Mouse (Mus musculus) macrophage (primary cell): ENCODE measurements around the gene Tppp. TPM values are rescaled to one million over a fixed set of nuclear protein-coding genes. Genes with fewer than 3 reads are reported as not detected.
"Not testable (repeated sequence)": the region's sequence is repeated elsewhere in the genome, so short reads cannot be mapped to it uniquely, and the experiment has no call there.

Experiments
- H3K27ac ChIP-seq: fragments of 350-480 bp; formaldehyde crosslinking; 2 replicates; pipeline ENCODE4 v1.9.0; 2021
- H3K36me3 ChIP-seq: fragments of 350-480 bp; formaldehyde crosslinking; 2 replicates; pipeline ENCODE4 v1.9.0; 2021; ENCODE audit errors: inconsistent target
- H3K4me3 ChIP-seq: fragments of 350-480 bp; formaldehyde crosslinking; 2 replicates; pipeline ENCODE4 v1.9.0; 2021; ENCODE audit errors: inconsistent target
- H3K79me2 ChIP-seq: fragments of 350-480 bp; formaldehyde crosslinking; 2 replicates; pipeline ENCODE4 v1.9.0; 2021; ENCODE audit errors: inconsistent target
- WGBS: methylation state at CpG from one replicate; pipeline ENCODE4 v1.1.7; 2026; ENCODE audit warnings: inconsistent platforms; ENCODE audit not compliant: missing documents; 5-methylcytosine and 5-hydroxymethylcytosine counted together
- polyA plus RNA-seq: library from polyadenylated mRNA; stranded (reverse); fragments of 250-400 nt; gene quantifications from 3 replicates; pipeline ENCODE4 v1.2.4, GENCODE M21; 2018; ENCODE audit warnings: inconsistent platforms

The Tppp gene
- polyA plus RNA-seq, 1 experiment from 2014 or later: 0.03 TPM

DNA sequence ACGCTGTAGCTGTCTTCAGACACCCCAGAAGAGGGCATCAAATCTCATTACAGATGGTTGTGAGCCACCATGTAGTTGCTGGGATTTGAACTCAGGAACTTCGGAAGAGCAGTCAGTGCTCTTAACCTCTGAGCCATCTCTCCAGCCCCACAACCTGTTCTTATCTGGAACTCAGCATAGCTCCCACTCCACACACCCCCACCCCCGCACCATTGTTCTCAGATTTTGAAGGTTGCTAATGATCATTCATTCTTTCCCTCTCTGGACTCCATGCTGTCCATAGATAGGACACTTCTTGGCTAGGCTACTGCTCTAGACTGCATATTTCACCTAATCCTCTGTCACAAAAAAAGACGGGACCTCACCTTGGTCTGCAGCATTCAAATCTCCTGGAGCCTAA, 2.3 kb upstream of the Tppp start:
- 91% methylated on average over 4 of the region's 4 CpGs for WGBS

DNA sequence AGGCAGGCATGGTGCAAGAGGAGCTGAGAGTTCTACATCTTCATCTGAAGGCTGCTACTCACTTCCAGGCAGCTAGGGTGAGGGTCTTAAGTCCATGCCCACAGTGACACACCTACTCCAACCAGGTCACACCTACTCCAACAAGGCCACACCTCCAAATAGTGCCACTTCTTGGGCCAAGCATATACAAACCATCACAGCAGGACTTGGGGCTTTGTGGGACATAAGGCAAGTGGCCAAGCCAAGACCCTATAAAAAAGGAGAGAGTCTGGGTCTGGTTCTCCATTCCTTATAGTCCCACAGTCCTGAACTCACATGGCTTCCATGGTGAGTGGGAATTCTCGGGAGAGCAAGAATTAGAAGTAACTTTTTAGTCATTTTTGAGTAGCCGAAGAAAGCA, 991 bp upstream of the Tppp start:
- H3K79me2 ChIP-seq, H3K27ac ChIP-seq, H3K4me3 ChIP-seq, H3K36me3 ChIP-seq: not testable (repeated sequence)
- whole genome bisulfite sequencing: 72% methylated on average over 2 of the region's 2 CpGs

More for the DNA sequence above, 2.3 kb upstream of the Tppp start:
- H3K79me2 ChIP-seq, H3K36me3 ChIP-seq, H3K4me3 ChIP-seq, H3K27ac ChIP-seq: not testable (repeated sequence)

GRCm38 (mm10) chr13:74009791-74010614, 796 bp downstream of the Tppp start:
- 3% methylated on average over 54 of the region's 55 CpGs for WGBS
- H3K4me3 ChIP-seq: peak overlapping the region; percentile 32
- H3K36me3 ChIP-seq: no peaks in the 10 kb centered on the region
- no peaks in the 10 kb centered on the region for H3K79me2 ChIP-seq
- no peak overlapping the region for H3K27ac ChIP-seq

GRCm38 (mm10) chr13:74010678-74011077, 1.5 kb downstream of the Tppp start:
- H3K36me3 ChIP-seq: no peaks in the 10 kb centered on the region
- no peaks in the 10 kb centered on the region for H3K79me2 ChIP-seq
- H3K4me3 ChIP-seq: no peak overlapping the region; the same call in 1 of the 2 replicates
- no peak overlapping the region for H3K27ac ChIP-seq
- WGBS: 13% methylated on average over 3 of the region's 3 CpGs

- H3K79me2 ChIP-seq: no peaks in the 10 kb centered on the region
- 88% methylated on average over 4 of the region's 4 CpGs for WGBS
- H3K4me3 ChIP-seq: no peak overlapping the region
- no peaks in the 10 kb centered on the region for H3K36me3 ChIP-seq
- no peak overlapping the region for H3K27ac ChIP-seq
Measured at GRCm38 (mm10) chr13:74015908-74016307, 6.7 kb downstream of the Tppp start.

- Histone ChIP-seq H3K27ac (no peak overlapping the region), H3K4me3 (no peak overlapping the region), H3K36me3 (no peaks in the 10 kb centered on the region), H3K79me2 (no peaks in the 10 kb centered on the region)
- 90% methylated on average over 4 of the region's 4 CpGs for WGBS
Measured at GRCm38 (mm10) chr13:74017426-74017825, 8.2 kb downstream of the Tppp start.

DNA sequence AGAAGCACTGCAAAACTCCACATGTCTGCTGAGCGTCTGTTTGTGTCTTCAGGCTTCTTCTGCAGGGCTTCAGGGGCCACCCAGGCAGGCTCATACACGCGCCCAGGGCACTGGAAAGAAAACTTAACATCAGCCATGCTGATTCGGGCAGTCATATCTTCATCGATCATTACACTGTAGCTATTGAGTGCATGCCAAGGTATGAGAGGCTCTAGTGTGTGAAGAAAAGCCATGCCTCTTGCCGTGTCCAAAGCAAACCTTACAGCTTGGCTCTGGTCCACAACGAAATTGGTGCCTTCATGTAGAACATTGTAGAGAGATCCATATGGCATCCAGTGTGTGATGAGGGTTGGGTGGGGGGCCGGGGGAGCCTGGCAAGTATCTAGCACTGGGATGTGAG, 9.8 kb downstream of the Tppp start:
- not testable (repeated sequence) for H3K4me3 ChIP-seq, H3K27ac ChIP-seq, H3K36me3 ChIP-seq, H3K79me2 ChIP-seq
- 87% methylated on average over 7 of the region's 8 CpGs for WGBS

DNA sequence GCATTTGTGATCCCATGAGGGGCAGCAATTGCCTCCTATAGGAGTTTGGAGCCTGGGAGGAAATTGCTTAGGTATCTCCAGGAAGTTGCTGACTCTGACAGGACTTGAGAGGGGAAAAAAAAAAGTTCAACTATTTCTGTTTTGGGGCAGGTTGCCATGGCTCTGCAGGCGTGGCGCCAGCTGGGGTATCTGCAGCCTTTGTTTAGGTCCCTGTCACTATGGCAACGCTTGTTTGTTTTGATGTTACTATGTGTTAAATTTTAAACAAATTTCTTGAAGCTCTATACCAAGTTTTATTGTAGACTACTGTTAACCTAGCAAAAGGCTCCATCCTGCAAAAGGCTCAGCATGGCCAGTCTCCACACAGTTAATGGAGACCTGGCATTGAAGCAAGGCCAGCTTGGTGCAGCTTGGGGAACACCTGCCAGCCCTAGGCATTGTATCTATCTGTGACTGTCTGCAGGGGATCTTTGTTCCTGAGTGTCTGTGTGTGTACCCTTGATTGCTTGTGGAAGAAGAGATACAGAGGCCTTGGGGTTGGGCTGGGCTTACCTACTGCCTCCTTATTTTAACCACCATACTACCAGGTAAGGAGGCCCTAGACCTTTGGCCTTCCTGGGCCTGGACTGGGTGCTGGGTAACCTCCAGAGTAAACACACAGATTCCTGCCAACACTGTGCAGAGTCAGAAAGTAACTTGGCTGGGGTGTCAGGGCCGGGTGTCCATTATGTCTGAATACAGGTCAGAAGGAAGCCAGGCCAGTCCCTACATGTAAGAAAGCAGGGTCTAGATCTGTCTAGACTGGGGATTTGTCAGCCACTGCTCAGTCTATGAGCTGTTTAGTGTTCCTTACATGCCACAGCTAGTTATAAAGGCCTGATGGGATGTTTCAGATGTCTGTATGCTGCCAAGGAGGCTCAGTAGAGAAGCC, 16.2 kb downstream of the Tppp start:
- Histone ChIP-seq H3K36me3 (no peaks in the 10 kb centered on the region), H3K4me3 (no peak overlapping the region), H3K79me2 (no peaks in the 10 kb centered on the region), H3K27ac (no peak overlapping the region)
- 83% methylated on average over 4 of the region's 4 CpGs for WGBS

GRCm38 (mm10) chr13:74026215-74026614, 17.0 kb downstream of the Tppp start:
- Histone ChIP-seq H3K27ac (no peak overlapping the region), H3K4me3 (no peak overlapping the region), H3K36me3 (no peaks in the 10 kb centered on the region), H3K79me2 (no peaks in the 10 kb centered on the region)
- WGBS: 54% methylated on average over 2 of the region's 2 CpGs

DNA sequence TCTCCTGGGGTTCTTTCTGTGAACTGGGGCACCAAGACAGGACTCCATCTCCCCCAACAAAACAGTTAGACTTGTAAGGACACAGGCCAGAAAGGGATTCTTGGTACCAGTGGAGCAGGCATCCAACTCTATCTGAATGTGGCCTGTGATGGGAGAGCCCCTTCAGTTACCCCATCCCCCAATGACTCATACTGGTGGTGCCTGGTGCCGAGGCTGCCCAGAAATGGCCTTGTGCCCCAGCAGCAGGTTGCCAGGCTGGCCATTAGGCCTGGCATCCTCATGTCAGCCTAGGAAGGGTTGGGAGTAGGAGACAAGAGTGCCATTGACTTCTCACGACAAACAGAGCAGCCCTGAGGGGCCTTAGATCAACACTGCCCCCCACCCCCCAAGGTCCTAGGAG, 18.9 kb downstream of the Tppp start:
- Histone ChIP-seq H3K36me3 (no peaks in the 10 kb centered on the region), H3K27ac (no peak overlapping the region), H3K79me2 (no peaks in the 10 kb centered on the region), H3K4me3 (no peak overlapping the region)
- WGBS: 93% methylated on average over 2 of the region's 2 CpGs

- 53% methylated on average over 2 of the region's 2 CpGs for WGBS
- Histone ChIP-seq H3K79me2 (no peaks in the 10 kb centered on the region), H3K27ac (no peak overlapping the region), H3K4me3 (no peak overlapping the region), H3K36me3 (no peaks in the 10 kb centered on the region)
Measured at GRCm38 (mm10) chr13:74029013-74029412, 19.8 kb downstream of the Tppp start.

- Histone ChIP-seq H3K4me3 (no peak overlapping the region), H3K36me3 (no peaks in the 10 kb centered on the region), H3K79me2 (no peaks in the 10 kb centered on the region), H3K27ac (no peak overlapping the region)
- 96% methylated on average over 7 of the region's 7 CpGs for WGBS
Measured at GRCm38 (mm10) chr13:74030691-74031090, 21.5 kb downstream of the Tppp start.

DNA sequence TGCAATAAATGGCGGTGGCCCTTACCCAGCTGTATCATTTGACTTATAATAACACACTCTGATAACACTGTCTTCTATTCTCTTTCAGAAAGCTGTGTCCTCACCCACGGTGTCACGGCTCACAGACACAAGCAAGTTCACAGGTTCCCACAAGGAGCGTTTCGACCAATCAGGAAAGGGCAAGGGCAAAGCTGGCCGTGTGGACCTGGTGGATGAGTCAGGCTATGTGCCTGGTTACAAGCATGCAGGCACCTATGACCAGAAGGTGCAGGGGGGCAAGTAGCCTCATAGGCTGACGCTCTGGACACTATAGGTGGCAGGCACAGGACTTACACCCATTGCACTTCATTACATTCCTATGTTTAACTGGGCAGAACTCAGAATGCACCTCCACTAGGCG, 21.9 kb downstream of the Tppp start:
- WGBS: 93% methylated on average over 8 of the region's 8 CpGs

GRCm38 (mm10) chr13:74034756-74035155, 25.5 kb downstream of the Tppp start:
- Histone ChIP-seq H3K36me3 (no peaks in the 10 kb centered on the region), H3K27ac (no peak overlapping the region), H3K4me3 (no peak overlapping the region), H3K79me2 (no peaks in the 10 kb centered on the region)
- 97% methylated on average over 2 of the region's 2 CpGs for WGBS

More for the DNA sequence above, 21.9 kb downstream of the Tppp start:
- Histone ChIP-seq H3K79me2 (no peaks in the 10 kb centered on the region), H3K27ac (no peak overlapping the region), H3K4me3 (no peak overlapping the region), H3K36me3 (no peaks in the 10 kb centered on the region)

DNA sequence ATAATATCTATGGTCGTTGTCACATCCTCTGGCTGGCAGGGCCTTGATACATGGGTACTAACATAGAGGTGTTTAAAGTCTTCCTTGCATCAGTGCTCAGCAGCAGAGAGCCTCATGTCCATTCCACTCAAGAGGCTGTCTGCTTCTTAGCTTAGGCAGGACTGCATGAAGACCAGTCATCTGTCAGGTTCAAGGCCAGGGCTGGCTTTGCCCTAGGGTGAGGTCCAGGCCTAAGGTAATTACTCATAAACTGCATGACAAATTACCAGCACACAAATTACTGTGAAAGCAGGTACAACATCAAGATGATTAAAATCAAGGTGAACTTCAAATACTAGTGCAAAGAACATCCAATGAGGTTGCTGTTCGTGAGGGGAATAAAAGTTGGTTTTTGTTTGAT, 26.6 kb downstream of the Tppp start:
- WGBS: 96% methylated on average over 2 of the region's 2 CpGs
- Histone ChIP-seq H3K79me2 (no peaks in the 10 kb centered on the region), H3K27ac (no peak overlapping the region), H3K4me3 (no peak overlapping the region), H3K36me3 (no peaks in the 10 kb centered on the region)
